Mouse (Mus musculus) neutrophil, adult 59 days (primary cell): ENCODE results near the gene Acaa1a. TPM values are rescaled to one million over a fixed set of nuclear protein-coding genes. Genes with fewer than 3 reads are reported as not detected.

ENCODE experiments used
- total RNA-seq, 2 experiments: library from RNA; stranded (reverse); gene quantifications; 1 replicate in 1 of 2; 2 replicates in 1 of 2; pipeline ENCODE4 v1.2.4; 2023

Acaa1a gene
- 10 to 100 TPM; 44.5 to 55.5 TPM for total RNA-seq

DNA sequence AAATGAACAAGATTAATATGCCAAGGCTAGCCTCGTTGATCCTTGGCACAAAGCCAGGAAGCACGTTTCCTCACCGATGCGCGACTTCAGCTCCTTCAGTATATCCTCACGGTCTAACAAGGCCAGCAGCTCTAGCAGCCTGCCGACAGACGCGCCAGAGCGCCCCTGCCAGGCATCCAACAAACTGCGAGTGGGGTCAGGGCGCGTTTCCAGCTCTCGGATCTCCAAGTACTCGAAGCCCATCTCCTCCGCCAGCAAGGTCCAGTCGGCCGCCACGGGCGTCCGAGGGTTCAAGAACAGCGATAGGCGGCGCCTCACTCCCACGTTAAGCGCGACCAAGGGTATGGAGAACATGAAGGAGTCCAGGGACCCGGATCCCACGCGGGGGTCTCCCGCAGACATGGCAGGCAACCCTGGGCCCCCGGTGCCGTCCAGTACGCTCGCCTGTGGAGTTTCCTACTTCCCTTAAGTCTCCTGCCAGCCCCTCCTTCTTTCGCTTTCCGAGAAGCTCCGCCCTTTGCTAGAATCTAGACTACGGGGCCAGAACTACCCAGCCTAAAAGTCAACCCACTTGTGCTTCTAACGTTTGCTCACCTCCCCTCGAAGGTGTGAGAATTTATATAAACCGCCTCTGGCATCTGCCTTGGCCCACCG lies at the start of gene Acaa1a:
Acaa1a (plus strand) TSS at position 119 of the 654 bp plus-strand sequence.

DNA sequence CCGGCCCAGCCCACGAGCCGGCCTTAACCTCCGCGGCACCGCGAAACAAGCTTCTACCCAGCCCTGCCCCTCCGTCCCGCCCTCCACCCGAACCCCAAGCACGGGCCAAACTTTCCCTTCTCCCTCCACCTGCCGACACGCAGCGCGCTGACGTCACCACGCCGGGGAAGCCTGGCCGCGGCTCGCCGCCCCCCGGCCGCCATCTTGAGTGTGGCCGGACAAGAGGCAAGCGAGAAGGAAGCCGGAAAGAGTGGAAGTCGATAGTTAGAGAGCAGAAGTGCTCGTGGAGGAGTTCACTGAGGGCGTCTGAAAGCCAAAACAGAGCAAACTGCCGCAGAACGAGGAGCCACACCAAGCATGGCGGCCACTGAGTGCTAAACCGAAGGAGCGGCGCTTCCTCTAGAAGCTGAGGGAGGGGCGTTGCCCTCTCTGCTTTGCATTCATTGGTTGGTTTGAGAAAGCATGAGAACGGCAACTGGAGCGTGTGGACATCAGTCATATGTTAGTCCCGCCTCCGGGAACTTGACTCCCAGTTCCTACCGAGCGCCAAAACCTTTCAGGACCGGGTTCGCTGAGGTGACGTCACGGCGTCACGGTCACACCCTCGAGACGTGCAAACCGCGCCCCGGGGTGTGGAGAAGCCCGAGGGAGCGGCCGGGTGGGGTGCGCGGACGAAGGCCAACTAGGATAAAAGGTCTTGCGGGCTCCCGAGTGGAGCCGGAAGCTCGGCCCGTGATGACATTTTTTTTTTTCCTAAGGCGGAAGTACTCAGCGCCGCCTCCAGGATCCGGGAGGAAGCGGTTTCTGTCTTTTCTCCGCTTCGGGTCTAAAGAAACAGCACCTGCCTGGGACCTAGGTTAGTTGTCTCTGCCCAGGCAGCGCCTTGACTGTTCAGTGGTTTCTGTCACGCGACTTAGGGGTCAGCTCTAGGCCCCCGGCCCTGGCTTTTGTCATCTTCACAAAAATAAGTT lies 16.9 kb upstream of the Acaa1a start, which contains the start of gene Oxsr1:
Oxsr1 (minus strand) TSS at position 139 of the 971 bp plus-strand sequence.

DNA sequence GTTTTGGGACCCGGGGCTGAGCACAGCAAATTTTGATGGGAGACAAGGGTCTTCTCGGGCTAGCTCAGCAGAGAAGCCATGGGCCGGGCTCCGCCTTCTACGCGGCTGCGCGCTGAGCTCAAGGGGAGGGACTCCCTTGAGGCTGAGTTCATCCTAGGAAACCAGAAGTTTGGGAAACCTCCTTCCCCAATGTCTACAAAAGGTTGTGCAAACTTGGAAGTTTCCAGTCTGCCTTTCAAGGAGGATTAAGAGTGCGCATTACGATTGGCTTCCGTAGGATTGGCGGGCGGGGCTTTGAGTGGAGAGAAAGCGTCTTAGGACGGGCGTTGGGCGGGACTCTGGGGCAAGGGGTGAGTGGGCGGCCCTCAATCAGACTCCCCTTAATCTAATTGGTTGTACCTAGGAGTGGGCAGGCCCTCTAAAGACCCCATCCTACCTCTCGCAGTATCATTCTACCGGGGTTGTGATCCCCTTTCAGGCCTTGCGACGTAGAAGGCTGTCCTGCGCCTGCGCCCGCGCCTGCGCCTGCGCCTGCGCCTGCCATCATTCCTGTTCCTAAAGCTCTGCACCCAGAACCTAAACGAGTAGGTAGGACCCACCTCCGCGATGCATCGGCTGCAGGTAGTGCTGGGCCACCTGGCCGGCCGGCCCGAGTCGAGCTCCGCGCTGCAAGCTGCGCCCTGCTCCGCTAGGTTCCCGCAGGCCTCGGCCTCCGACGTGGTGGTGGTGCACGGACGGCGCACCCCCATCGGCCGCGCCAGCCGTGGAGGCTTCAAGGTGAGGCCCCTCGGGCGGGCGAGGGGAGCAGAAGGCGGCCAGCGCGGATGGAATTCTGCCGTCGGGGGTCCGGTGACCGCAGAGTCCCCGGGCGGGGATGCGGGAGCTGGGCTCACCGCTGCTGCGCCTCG lies 1.7 kb downstream of the Acaa1a start, which contains the start of gene Myd88:
Myd88 (minus strand) TSS at position 503 of the 908 bp plus-strand sequence.

DNA sequence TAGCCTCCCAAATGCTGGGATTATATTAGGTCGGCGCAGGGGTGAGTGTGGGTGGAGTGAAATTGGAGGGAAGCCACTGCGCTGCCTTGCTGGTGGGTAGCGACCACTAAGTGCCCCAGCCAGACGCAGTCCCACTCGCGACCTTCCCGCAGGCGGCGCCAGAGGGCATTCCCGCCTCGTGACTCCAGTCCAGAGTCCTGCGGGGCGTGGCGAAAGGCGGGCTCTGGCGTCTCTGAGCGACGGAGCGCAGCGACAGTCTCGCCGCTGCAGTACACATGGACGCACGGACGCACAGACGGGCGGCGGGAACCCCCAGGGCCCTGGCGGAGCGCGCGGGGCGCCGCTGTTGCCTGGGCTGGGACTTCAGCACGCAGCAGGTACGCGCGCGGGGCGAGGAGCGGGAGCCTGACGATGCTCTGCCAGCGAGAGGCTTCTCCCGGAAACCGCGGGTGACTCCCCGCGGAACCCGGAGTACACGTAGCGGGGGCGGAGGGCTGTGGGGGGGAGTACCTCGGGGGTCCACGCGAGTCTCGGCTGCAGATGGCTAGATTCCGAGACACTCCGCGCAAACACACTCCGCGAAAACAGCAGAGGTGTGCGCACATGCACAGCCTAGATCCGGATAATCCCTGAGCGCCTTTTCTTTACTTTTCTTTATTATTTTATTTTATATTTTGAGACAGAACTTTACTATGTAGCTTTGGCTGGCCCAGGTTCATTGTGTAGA lies 18.0 kb downstream of the Acaa1a start, which contains the start of gene Xylb:
Xylb (plus strand) TSS at position 51 of the 727 bp plus-strand sequence.

DNA sequence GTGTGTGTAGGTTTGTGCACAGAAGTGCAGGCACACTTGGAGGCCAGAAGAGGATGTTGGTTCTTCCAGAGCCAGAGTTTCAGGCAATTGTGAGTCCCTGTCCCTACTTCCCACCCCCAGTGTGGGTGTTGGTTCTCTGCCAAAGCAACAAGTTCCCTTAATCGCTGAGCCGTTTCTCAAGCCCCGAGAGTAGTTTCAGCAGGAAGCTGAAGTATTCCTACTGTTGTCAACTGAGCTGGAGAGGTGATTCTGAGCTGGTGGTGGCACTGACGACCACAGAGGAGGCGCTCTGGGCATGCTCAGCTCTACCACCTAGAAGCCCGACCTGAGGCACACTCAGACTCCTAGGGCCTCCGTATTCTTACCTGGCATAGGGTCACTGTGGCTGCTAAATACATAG lies 25.8 kb downstream of the Acaa1a start, which contains the start of gene Slc22a14:
Slc22a14 (minus strand) TSS at position 270 of the 400 bp plus-strand sequence.

Other genes with a start within 250 kb of the Acaa1a start
- gene Plcd1, start 246.2 kb upstream of the Acaa1a start, total RNA-seq, result 1 to 10 TPM; 1.2 to 1.5 TPM
- not detected for gene Dlec1, start 237.2 kb upstream of the Acaa1a start, total RNA-seq
- under 1 TPM; 0.42 to 0.82 TPM for gene Acaa1b, start 182.6 kb upstream of the Acaa1a start, total RNA-seq
- gene Gm47289, start 180.5 kb upstream of the Acaa1a start, total RNA-seq, result not detected
- not detected for gene Slc22a13, start 130.6 kb upstream of the Acaa1a start, total RNA-seq
- 10 to 100 TPM; 23.8 to 24.9 TPM for gene Oxsr1, start 17.2 kb upstream of the Acaa1a start, total RNA-seq
- gene Myd88, start 1.7 kb downstream of the Acaa1a start, total RNA-seq, result 10 to 100 TPM; 81.8 to 86.1 TPM
- gene Xylb, start 17.7 kb downstream of the Acaa1a start, total RNA-seq, result 1 to 10 TPM in 1 of 2 experiments, under 1 TPM in 1; 0.99 to 1.6 TPM
- gene Slc22a14, start 25.9 kb downstream of the Acaa1a start, total RNA-seq, result not detected
- 1 to 10 TPM; 1.6 to 2.0 TPM for gene Acvr2b, start 62.4 kb downstream of the Acaa1a start, total RNA-seq
- gene Exog, start 105.3 kb downstream of the Acaa1a start, total RNA-seq, result 1 to 10 TPM; 3.0 to 3.5 TPM
- not detected for gene Scn5a, start 239.3 kb downstream of the Acaa1a start, total RNA-seq